ENCODE assay signal across 21 mouse cellular contexts in the genomic region with DNA sequence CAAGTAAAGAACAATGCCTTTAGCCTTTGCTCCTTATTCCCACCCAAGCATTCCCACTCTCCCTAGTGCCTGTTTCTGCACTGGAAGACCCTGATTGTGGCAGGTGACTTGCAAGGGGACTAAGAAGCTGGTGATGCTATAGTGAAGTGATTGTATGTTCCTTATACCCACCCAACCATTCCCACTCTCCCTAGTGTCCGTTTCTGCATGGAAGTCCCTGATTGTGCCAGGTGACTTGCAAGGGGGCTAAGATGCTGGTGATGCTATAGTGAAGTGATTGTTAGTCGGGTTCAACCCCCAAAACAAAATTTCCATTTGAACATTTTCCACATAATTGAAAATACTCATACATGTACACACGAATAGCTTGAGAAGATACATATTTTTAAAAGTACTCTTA.
"Had no signal": no experiment of that assay in that cellular context is flagged by ENCODE, and none has a peak within 500 bp of the region (broad histone marks: within the 10 kb centered on the region; RNA-seq: fewer than 3 reads in every experiment).

No protein-coding gene starts in this region.

- H3K9ac ChIP-seq: kidney, embryonic 15.5 days; limb, embryonic 12.5 days; limb, embryonic 15.5 days; liver, embryonic 14.5 days; liver, postnatal 0 days; lung, embryonic 14.5 days; midbrain, embryonic 12.5 days; neural tube, embryonic 12.5 days; stomach, embryonic 15.5 days had no signal

- DNase-seq: kidney, adult 11 months; kidney, adult 8-10 months; kidney, postnatal 10 days; kidney, postnatal 4 days; left cerebral cortex, postnatal 4 days; liver, postnatal 0 days; lung, embryonic 14.5 days; right cerebral cortex, postnatal 25 days; spleen, adult 18-20 months; thymus, postnatal 25 days had no signal

- H3K9me3 ChIP-seq: kidney, embryonic 15.5 days; limb, embryonic 12.5 days; limb, embryonic 15.5 days; megakaryocyte, embryonic 14.5 days; midbrain, embryonic 12.5 days; neural tube, embryonic 12.5 days; stomach, embryonic 15.5 days had no signal

- H3K4me3 ChIP-seq: kidney, embryonic 15.5 days; limb, embryonic 12.5 days; limb, embryonic 15.5 days; megakaryocyte, embryonic 14.5 days; midbrain, embryonic 12.5 days; neural tube, embryonic 12.5 days; stomach, embryonic 15.5 days had no signal

- H3K36me3 ChIP-seq: kidney, embryonic 15.5 days; limb, embryonic 12.5 days; limb, embryonic 15.5 days; midbrain, embryonic 12.5 days; neural tube, embryonic 12.5 days; stomach, embryonic 15.5 days had no signal

- ATAC-seq: liver, postnatal 0 days; lung, postnatal 0 days had no signal

- H3K27me3 ChIP-seq: kidney, embryonic 15.5 days; limb, embryonic 12.5 days; limb, embryonic 15.5 days; megakaryocyte, embryonic 14.5 days; midbrain, embryonic 12.5 days; neural tube, embryonic 12.5 days; stomach, embryonic 15.5 days had no signal

- H3K4me2 ChIP-seq: kidney, embryonic 15.5 days; limb, embryonic 12.5 days; limb, embryonic 15.5 days; liver, embryonic 11.5 days; lung, embryonic 14.5 days; midbrain, embryonic 12.5 days; neural tube, embryonic 12.5 days; stomach, embryonic 15.5 days had no signal

- H3K27ac ChIP-seq: kidney, embryonic 15.5 days; limb, embryonic 12.5 days; limb, embryonic 15.5 days; liver, embryonic 14.5 days; macrophage; midbrain, embryonic 12.5 days; neural tube, embryonic 12.5 days; stomach, embryonic 15.5 days had no signal

- H3K4me1 ChIP-seq: kidney, embryonic 15.5 days; limb, embryonic 12.5 days; limb, embryonic 15.5 days; megakaryocyte, embryonic 14.5 days; midbrain, embryonic 12.5 days; neural tube, embryonic 12.5 days; stomach, embryonic 15.5 days had no signal
